Mouse (Mus musculus) stomach, postnatal 0 days (tissue): Measurements from ENCODE around the gene Icam5. TPM values are rescaled to one million over a fixed set of nuclear protein-coding genes. Genes with fewer than 3 reads are reported as not detected.

ENCODE experiments used
- ATAC-seq: fragments of 200-750 bp; cut with Nextera tagmentation; 2 replicates; pipeline ENCODE4 v1.8.0; 2017; ENCODE audit not compliant: low FRiP score, low TSS enrichment
- DNase-seq: peaks from one replicate; pipeline ENCODE4 v3.0.0-alpha.2; 2016; ENCODE audit warnings: low spot score
- H3K27ac ChIP-seq: fragments of 300-500 bp; sonication (generic); replicated peaks from 2 replicates; pipeline ENCODE4 v1.5.1; 2014; ENCODE audit warnings: mild to moderate bottlenecking, control low read depth
- H3K27me3 ChIP-seq: fragments of 300-500 bp; sonication (generic); 2 replicates; pipeline ENCODE4 v1.6.1; 2014; ENCODE audit warnings: low read length; ENCODE audit not compliant: control insufficient read depth, insufficient read depth
- H3K36me3 ChIP-seq: fragments of 300-500 bp; sonication (generic); 2 replicates; pipeline ENCODE4 v1.6.1; 2014; ENCODE audit warnings: low read length, mixed read lengths; ENCODE audit not compliant: control insufficient read depth, insufficient read depth
- H3K4me1 ChIP-seq: fragments of 300-500 bp; sonication (generic); replicated peaks from 2 replicates; pipeline ENCODE4 v1.6.1; 2014; ENCODE audit warnings: antibody characterized with exemption; ENCODE audit not compliant: control insufficient read depth, insufficient read depth
- H3K4me2 ChIP-seq: fragments of 300-500 bp; sonication (generic); replicated peaks from 2 replicates; pipeline ENCODE4 v1.6.1; 2014; ENCODE audit warnings: low read depth, mild to moderate bottlenecking, control low read depth, moderate library complexity
- H3K4me3 ChIP-seq: fragments of 300-500 bp; sonication (generic); 2 replicates; pipeline ENCODE4 v1.5.1; 2014; ENCODE audit warnings: low read depth, low read length, control low read depth
- H3K9ac ChIP-seq: fragments of 300-500 bp; sonication (generic); 2 replicates; pipeline ENCODE4 v1.6.1; 2014; ENCODE audit warnings: mild to moderate bottlenecking, low read length, control low read depth, mixed read lengths
- H3K9me3 ChIP-seq: fragments of 300-500 bp; sonication (generic); 2 replicates; pipeline ENCODE4 v1.6.1; 2016; ENCODE audit warnings: low read length; ENCODE audit not compliant: control insufficient read depth
- CTCF ChIP-seq: IDR thresholded peaks from 2 replicates; pipeline ENCODE4 v1.5.1; 2016; ENCODE audit warnings: antibody characterized with exemption, low read depth, mild to moderate bottlenecking, moderate library complexity
- EP300 ChIP-seq: optimal IDR thresholded peaks from 2 replicates; pipeline ENCODE3; 2016; ENCODE audit warnings: antibody characterized with exemption
- WGBS: fragments of 180-500 bp; shearing (Covaris S2); extraction: QIAGEN DNeasy Blood & Tissue Kit; methylation state at CpG from one replicate; pipeline ENCODE4 v1.1.7; 2014; 5-methylcytosine and 5-hydroxymethylcytosine counted together
- polyA plus RNA-seq: library from polyadenylated mRNA; unstranded; fragments of >200 nt; fragmentation: Nextera tagmentation; extraction: Ambion mirVana; gene quantifications from 2 replicates; pipeline ENCODE4 v1.2.1, GENCODE M21; 2015

Gene Icam5
- polyA plus RNA-seq, 1 experiment from 2014 or later, result 0.27 TPM

DNA sequence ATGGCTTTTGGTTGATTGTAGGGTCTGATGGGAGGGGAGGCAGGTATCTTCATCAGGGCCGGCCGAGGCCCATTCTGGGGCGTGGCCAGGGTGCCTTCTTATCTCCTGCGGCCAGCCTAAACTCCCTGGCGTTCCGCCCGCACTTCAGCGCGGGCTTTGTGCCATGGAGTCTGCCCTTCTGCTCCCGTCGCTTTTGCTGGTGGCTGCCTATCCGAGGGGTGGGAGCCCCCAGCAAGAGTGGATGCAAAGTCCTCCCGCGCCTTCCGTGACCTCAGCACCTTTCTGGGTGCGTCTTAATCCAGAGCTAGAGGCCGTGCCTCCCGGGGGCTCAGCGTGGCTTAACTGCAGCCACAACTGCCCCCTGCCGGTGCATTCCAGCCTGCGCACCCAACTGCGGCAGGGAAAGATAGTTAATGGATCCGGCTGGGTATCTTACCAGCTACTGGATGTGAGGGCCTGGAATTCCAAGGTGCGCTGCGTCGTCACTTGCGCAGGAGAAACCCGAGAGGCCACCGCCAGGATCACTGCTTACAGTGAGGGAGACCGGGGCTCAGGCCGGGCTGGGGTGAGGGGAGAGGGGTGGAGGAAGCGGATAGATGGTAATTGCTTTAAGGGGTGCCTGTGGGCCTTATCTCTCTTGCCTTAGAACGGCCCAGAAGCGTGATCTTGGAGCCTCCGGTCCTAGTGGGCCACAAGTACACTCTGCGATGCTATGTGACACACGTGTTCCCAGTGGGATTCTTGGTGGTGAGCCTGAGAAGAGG lies 2.4 kb upstream of the Icam5 start, which contains the start of gene Icam4:
Gene Icam4, plus strand, starts transcription at position 83 of the 764 bp plus-strand sequence.
- no peaks in the 10 kb centered on the region for H3K36me3 ChIP-seq
- 0 out of 2 replicates have a peak, but pooled peaks cover 3% of the 10 kb centered on the region for H3K4me1 ChIP-seq
- H3K9me3 ChIP-seq, result no peaks in the 10 kb centered on the region
- 0 out of 2 replicates have a peak within 1 kb of the TSS, but pooled peaks have one; percentile 23 for H3K9ac ChIP-seq
- TF ChIP-seq EP300 (no peak), CTCF (peak; percentile 92)
- WGBS, result 5% methylated on average over 37 of the region's 37 CpGs
- H3K27me3 ChIP-seq, result peaks cover 5% of the 10 kb centered on the region; the same call in 1 of the 2 replicates
- peak within 1 kb of the TSS; percentile 26 for H3K4me3 ChIP-seq
- H3K4me2 ChIP-seq, result peak within 1 kb of the TSS; percentile 86
- DNase-seq (peak; percentile 81), ATAC-seq (peak; percentile 42)
- H3K27ac ChIP-seq, result no peak within 1 kb of the TSS

DNA sequence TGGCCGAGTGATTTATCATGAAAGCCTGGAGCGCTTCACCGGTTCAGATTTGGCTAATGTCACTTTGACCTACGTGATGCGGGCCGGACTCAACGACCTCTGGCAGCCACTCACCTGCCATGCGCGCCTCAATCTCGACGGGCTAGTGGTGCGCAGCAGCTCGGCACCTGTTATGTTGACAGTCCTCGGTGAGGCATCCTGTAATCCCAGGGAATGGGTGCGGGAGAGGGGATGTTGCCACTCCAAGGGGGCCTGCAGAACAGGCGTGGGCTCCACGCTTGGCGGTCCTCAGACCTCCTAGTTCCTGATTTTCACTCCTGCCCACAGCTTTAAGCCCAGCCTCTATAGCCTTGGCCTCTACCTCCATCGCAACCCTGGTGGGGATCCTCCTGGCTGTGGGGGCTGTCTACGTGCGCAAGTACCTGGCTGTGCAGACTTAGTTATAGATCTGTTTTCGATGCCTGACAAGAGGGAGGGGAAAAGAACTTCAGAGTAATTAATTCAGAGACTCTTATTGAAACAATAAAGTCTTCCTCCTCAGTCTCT lies 1.7 kb upstream of the Icam5 start:
- 0 out of 2 replicates have a peak, but pooled peaks cover 3% of the 10 kb centered on the region for H3K4me1 ChIP-seq
- ATAC-seq (no peak), DNase-seq (no peak)
- no peaks in the 10 kb centered on the region for H3K9me3 ChIP-seq
- no peak for TF ChIP-seq EP300
- no peak for TF ChIP-seq CTCF
- H3K4me3 ChIP-seq, result peak overlapping the region; percentile 15; the same call in 1 of the 2 replicates
- 27% methylated on average over 22 of the region's 22 CpGs for WGBS
- no peak overlapping the region for H3K9ac ChIP-seq
- H3K36me3 ChIP-seq, result no peaks in the 10 kb centered on the region
- no peak overlapping the region for H3K27ac ChIP-seq
- peaks cover 11% of the 10 kb centered on the region; the same call in 1 of the 2 replicates for H3K27me3 ChIP-seq
- peak overlapping the region; percentile 86 for H3K4me2 ChIP-seq

DNA sequence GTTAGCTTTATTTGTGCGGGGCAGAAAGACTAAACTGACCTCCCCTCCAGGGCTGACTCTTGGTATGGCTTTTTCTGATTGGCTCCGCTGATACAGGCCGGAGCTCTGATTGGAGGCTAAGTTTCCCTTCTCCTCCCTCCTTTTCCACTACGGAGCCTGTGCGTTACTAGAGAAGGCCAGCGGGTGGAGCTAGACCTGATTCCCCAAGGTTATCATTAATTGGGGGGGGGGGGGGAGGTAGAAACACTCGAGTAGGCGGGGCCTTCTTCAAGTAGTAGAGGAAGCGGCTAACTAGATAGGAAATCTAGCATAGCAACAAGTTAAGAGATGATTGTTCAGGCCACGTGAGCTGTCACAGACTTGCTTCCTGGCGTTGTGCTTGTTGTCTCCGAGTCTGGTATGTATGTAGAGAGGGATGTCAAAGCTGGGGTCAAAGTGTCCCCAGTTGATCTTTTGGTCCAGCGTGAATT lies 1.1 kb upstream of the Icam5 start:
- TF ChIP-seq EP300 (no peak), CTCF (peak; percentile 78)
- peak overlapping the region; percentile 52 for H3K4me3 ChIP-seq
- 0% methylated on average over 13 of the region's 13 CpGs for WGBS
- DNase-seq, result peak; percentile 87
- 0 out of 2 replicates have a peak, but pooled peaks cover 3% of the 10 kb centered on the region for H3K4me1 ChIP-seq
- H3K27me3 ChIP-seq, result peaks cover 17% of the 10 kb centered on the region; the same call in 1 of the 2 replicates
- H3K9me3 ChIP-seq, result no peaks in the 10 kb centered on the region
- peak overlapping the region; percentile 53; the same call in 1 of the 2 replicates for H3K27ac ChIP-seq
- no peaks in the 10 kb centered on the region for H3K36me3 ChIP-seq
- peak; percentile 78 for ATAC-seq
- peak overlapping the region; percentile 86 for H3K4me2 ChIP-seq
- H3K9ac ChIP-seq, result no peak overlapping the region; the same call in 1 of the 2 replicates

DNA sequence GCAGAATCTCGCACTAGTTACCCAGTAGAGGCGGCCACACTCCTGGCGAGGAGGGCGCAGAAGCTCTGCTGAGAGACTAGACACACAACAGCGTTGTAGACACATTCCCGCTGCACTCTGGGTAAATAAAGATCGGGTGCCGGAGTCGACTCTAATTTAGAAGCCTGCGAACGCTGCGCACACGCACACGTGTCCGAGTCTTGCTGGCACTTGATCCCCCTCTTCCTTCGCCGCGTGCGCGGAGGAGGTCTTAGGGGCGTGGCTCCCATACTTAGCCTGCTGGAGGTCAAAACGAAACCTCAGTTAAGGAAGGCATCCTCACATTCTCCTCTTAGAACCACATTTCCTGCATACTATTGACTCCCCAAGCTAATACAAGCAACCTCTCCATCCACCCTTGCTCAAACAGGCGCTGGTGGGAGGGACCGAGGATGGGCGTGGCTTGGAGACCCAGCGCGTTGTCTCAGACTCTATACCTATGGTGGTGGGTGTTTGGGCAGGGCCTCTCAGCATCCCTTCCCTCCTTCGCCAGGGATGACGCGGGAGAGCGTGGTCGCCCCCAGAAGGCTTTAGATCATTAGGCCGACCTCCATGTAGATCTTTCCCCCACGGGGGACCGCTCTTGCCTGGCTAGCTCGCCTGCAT lies 500 bp upstream of the Icam5 start:
- peak overlapping the region; percentile 9 for H3K9ac ChIP-seq

DNA sequence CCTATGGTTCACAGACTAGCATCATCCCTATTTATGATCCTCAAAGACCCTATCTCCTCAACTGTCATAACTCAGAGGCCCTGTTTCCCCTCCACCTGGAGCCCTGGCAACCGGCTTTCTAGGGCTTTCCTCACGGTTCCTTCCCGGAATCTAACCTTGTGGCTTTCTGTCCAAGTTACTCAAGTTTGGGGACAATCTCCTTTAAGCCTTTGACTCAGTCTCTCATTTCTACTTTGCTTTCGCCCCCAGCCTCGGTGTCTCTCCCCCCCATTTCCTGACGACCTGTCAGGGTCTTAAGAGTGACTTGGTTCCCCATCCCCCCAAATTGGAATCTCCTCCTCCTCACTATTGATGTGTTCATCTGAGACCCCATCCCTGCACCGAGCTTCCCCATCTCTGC lies 618 bp downstream of the Icam5 start:
- no peak for ATAC-seq
- WGBS, result 5% methylated on average over 7 of the region's 7 CpGs
- Histone ChIP-seq H3K36me3 (no peaks in the 10 kb centered on the region), H3K27ac (no peak overlapping the region), H3K4me2 (peak overlapping the region; percentile 95), H3K9me3 (no peaks in the 10 kb centered on the region), H3K4me3 (peak overlapping the region; percentile 52), H3K9ac (no peak overlapping the region), H3K27me3 (peaks cover 28% of the 10 kb centered on the region), H3K4me1 (0 out of 2 replicates have a peak, but pooled peaks cover 3% of the 10 kb centered on the region)
- DNase-seq, result no peak
- TF ChIP-seq EP300, result no peak
- no peak for TF ChIP-seq CTCF

More for the DNA sequence above, 500 bp upstream of the Icam5 start:
- no peaks in the 10 kb centered on the region for H3K9me3 ChIP-seq
- H3K27me3 ChIP-seq, result peaks cover 19% of the 10 kb centered on the region
- H3K4me1 ChIP-seq, result 0 out of 2 replicates have a peak, but pooled peaks cover 3% of the 10 kb centered on the region
- peak overlapping the region; percentile 86 for H3K4me2 ChIP-seq
- peak overlapping the region; percentile 53; the same call in 1 of the 2 replicates for H3K27ac ChIP-seq
- H3K4me3 ChIP-seq, result peak overlapping the region; percentile 52
- WGBS, result under 1% methylated on average over 35 of the region's 36 CpGs
- no peaks in the 10 kb centered on the region for H3K36me3 ChIP-seq
- no peak for TF ChIP-seq CTCF
- no peak for TF ChIP-seq EP300
- ATAC-seq (peak; percentile 10; the same call in 1 of the 2 replicates), DNase-seq (peak; percentile 46)
